Mouse (Mus musculus) activated CD4-positive, CD25-positive, alpha-beta regulatory T cell, adult 4 months (primary cell): ENCODE results near the gene Nyap1. TPM values are rescaled to one million over a fixed set of nuclear protein-coding genes. Genes with fewer than 3 reads are reported as not detected.

Source experiments
- ATAC-seq: one replicate; pipeline ENCODE4 v1.8.0; 2017
- polyA plus RNA-seq, 2 experiments: library from polyadenylated mRNA; unstranded; fragments of 100-300 nt; shearing (Covaris generic); gene quantifications; one replicate each; pipeline ENCODE4 v1.2.1; 2017

Nyap1 gene
- polyA plus RNA-seq, 2 experiments from 2014 or later: 0.19 TPM; not detected in 1

DNA sequence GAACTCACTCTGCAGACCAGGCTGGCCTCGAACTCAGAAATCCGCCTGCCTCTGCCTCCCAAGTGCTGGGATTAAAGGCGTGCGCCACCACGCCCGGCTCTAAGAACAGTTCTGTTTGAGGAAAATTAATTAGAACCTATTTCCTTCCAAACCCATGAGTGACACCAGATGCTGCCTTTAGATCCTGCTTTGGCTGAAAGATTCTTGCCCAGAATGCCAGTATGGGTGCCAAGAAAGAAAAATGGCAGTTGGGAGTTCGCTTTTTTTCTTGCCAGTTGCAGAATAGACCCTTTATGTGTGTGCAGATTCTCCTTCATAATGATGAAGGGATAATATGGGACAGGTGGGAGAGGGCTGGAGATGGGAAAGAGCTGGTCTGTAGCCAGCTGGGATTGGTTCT is 2.8 kb upstream of the Nyap1 start:
- no peak for ATAC-seq

DNA sequence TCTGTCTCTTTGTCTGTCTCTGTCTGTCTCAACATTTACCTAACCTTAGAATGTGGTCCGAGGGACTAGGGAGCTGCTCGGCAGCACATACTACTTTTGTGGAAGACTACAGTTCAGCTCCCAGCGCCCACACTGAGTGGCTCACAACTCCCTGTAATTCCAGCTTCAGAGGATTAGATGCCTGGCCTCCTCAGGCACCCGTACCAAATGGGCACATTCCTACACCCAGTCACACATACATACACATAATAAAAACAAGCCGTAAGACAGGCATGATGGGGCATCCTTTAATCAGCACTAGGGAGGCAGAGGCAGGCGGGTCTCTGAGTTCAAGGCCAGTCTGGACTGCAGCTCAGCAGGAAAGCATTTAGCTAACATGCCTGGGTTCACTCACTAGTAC is 1.4 kb upstream of the Nyap1 start:
- ATAC-seq: no peak

DNA sequence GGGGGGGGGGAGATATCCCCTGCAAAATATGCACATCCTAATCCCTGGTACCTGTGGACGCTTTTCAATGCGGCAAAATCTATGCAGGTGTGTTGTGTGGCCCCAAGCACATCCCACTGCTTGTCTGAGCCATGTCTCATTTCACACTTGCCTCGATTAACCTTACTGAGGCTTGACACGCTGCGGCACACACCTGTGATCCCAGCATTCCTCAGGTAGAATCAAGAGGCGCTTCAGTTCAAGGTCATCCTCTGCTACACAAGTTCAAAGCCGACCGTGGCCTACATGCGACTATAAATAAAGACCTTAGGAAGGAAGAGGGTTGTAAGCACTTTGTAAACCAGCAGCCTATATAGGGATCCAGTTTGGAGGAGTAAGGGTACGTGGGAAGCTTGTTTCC is 641 bp upstream of the Nyap1 start:
- ATAC-seq: no peak

GRCm38 (mm10) chr5:137740506-137740905 is 901 bp downstream of the Nyap1 start:
- ATAC-seq: no peak

DNA sequence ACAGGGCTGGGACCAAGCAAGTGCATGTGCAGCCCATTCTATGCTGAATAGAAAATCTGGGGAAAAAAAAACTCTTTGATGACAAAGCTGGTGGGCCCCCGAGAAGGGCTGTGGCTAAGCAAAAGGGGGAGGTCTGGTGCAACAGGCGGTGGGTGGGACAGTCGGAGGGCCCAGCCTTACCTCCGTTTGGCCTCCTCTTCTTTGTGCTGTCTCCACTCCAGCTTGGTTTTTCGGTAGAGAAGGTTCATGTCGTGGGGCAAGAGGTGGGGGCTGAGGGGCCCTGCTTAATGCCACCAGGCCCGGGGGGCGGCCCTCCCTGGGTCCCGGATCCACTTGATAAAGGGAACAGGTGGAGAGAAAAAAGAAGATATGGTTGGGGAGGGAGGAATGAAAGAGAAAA is 1.9 kb downstream of the Nyap1 start:
- ATAC-seq: no peak

- ATAC-seq: no peak
These were observed 2.9 kb downstream of the Nyap1 start for GRCm38 (mm10) chr5:137738516-137738915.

GRCm38 (mm10) chr5:137737400-137737940 is 3.9 kb downstream of the Nyap1 start:
- no peak for ATAC-seq

DNA sequence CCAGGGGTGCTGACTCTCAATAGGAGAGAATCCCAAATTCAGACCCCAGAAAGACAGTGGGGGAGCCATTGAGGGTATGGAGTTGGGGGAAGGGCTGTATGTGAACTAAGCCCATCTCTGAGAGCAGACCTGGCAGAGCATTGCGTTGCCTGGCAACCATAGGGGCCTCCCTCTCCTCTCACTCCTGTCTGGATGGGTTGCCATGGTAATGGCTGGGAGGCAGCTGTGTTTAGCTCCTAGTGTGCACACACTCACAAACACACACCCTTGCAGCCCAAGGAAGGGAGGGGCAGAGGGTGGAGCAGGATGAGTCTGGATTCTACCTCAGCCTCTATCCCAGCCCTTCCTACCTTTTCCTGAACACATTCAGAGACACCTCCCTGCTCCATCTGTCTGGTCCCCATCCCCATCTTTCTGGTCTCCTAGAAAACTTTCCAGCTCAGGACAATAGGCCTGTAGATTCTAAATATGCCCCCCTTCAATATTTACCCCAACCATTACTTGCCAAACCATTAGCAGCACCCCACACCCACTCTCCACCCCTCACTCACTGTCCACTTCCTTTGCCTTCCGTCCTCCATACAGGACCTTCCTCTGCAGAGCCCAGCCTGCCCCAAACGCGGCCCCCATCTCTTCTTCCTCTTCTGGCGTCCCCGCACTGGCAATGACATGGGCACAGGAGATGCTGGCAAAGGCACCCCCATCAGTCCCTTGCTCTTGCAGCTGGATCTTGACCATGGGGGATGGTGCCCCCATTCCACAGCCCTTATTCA is 6.9 kb downstream of the Nyap1 start:
- ATAC-seq: no peak

DNA sequence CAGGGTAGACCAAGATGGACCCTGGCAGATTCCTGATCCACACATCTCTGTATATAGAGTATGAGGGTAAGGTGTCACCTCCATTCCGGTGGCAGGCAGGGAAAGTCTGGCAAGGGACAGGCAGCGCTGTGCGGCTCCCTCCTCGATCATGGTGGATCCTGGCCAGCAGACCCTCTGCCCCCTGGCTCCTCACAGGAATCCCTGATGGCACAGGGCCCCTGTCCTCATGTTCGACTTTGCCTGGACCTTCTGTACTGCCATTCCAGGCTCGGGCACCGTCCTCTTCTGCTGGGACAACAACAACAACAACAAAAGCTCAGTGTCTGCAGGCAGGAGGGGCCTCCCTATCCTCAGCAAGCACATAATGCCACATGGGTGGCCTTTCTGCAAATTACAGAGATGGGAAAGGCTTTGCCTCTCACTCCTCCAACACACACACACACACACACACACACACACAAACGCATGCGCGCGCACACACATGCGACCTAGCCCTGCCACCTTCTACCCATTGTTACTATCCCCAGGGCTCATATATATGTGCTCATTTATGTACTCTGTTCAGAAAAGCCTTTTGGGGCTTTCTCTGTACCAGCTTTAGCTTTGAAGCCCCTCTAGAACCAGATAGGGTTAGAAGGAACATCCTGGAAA is 7.6 kb downstream of the Nyap1 start:
- ATAC-seq: no peak

- no peak for ATAC-seq
These were observed 14.6 kb downstream of the Nyap1 start for GRCm38 (mm10) chr5:137726767-137727166.

- ATAC-seq: no peak
These were observed 17.6 kb downstream of the Nyap1 start for GRCm38 (mm10) chr5:137723840-137724239.

- ATAC-seq: peak; percentile 47
These were observed 20.7 kb downstream of the Nyap1 start for GRCm38 (mm10) chr5:137720558-137721164.

- no peak for ATAC-seq
These were observed 22.3 kb downstream of the Nyap1 start for GRCm38 (mm10) chr5:137719088-137719487.

- peak; percentile 86 for ATAC-seq
These were observed 23.2 kb downstream of the Nyap1 start for GRCm38 (mm10) chr5:137718020-137718790.

GRCm38 (mm10) chr5:137715685-137716084 is 25.7 kb downstream of the Nyap1 start:
- no peak for ATAC-seq

DNA sequence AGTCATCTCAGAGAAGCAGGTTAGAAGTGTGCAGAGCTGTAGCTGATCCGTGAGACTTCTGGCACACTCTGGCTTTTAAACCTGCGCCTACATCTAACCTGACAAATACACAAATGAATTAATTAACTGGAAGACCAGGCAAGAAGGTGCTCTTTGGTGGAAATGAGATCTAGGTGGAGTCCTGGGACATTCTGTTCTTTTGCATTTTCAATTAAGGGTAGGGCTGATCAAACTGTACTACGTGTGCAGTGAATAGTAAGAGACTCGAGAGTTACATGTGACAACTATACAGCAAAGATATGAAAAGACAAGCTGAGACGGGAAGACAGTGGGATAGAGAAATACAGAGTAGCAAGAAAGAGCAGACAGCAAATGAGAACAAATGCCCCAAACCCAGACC is 28.0 kb downstream of the Nyap1 start:
- ATAC-seq: no peak

DNA sequence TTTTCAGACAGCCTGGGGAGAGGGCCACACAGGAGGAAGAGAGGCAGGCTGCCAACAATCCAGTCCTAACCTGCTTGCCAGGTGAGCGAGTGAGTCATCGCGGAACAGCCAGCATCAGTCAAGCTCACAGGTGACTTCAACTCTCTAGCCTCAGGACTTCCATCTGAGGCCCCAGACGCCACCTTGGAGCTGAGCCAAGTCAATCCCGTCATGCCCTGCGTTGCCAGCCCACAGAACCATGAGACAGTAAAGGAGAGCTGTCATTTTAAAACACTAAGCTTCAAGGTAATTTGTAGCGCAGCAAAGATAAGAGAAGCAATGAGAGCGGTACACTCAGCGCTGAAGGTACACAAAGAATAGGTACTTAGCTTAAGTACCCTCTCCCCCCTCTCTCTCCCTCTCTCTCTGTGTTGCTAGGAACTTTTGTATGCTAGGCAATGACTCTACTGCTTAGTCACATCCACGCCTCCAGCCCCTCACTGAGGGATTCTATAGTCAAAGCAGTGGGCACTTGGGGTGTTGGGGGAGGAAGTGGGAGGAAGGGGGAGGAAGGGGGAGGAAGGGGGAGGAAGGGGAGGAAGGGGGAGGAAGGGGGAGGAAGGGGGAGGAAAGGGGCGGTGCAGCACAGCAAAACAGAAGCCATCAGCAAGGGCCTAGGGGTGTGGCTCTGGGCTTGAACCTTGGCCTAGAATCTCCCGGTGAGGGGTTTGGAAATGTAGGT is 34.3 kb downstream of the Nyap1 start:
- ATAC-seq: peak; percentile 67

DNA sequence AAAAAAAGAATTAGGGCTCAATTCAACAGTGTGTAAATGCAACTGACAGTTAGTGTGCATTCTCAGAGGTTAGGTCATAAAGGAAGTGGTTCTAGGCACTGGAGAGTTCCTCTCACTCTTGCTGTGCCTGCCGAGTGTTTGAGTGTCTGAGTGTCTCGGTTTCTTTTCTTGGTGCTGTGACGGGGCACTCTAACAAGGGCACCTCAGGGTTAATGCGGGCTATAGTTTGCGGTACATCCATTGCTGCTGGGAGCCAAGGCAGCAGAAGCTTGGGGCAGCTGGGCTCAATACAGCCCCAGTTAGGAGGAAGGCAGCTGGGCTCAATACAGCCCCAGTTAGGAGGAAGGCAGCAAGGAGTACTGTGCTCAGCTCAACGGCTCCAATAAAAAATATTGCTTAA is 36.2 kb downstream of the Nyap1 start:
- ATAC-seq: peak; percentile 59

GRCm38 (mm10) chr5:137699850-137700249 is 41.6 kb downstream of the Nyap1 start:
- ATAC-seq: no peak

- no peak for ATAC-seq
These were observed 42.3 kb downstream of the Nyap1 start for GRCm38 (mm10) chr5:137699080-137699479.

- ATAC-seq: no peak
These were observed 45.5 kb downstream of the Nyap1 start for GRCm38 (mm10) chr5:137695930-137696329.

DNA sequence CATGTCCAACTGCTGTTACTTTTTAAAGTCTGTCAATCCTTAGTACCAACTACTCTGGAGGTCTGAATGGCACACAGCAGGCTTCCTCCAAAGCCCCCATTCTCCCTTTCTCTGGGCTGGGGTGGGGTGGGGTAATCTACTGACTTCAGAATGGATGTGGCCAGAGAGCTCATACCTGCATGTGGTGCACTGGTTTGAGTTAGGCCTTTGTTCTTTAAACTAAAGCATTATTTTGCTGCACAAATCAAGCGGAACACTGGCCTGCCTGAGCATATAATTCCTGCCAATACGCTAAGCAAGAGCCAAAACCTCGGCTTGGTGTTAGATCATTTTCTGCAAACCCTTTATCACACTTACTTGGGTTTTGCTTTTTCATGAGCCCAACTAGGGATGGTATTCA is 46.6 kb downstream of the Nyap1 start:
- no peak for ATAC-seq
